Mouse (Mus musculus) C2C12 (cell line): Measurements from ENCODE around the gene Ankdd1a. TPM values are rescaled to one million over a fixed set of nuclear protein-coding genes. Genes with fewer than 3 reads are reported as not detected.
A peak's percentile ranks its signal among the peaks of the same experiment; 100 is the strongest.

Experiments
- H3K27me3 ChIP-seq: one replicate; pipeline ENCODE4 v1.6.1; 2011; ENCODE audit not compliant: control insufficient read depth, insufficient read depth, insufficient read length
- H3K36me3 ChIP-seq: one replicate; pipeline ENCODE4 v1.6.1; 2011; ENCODE audit not compliant: control insufficient read depth, insufficient read depth
- H3K4me3 ChIP-seq: one replicate; pipeline ENCODE4 v1.5.1; 2011; ENCODE audit warnings: mild to moderate bottlenecking, control low read depth; ENCODE audit not compliant: poor library complexity, insufficient read depth, severe bottlenecking
- H3K79me2 ChIP-seq: one replicate; pipeline ENCODE4 v1.6.1; 2011; ENCODE audit not compliant: control insufficient read depth, insufficient read depth
- H3K79me3 ChIP-seq: one replicate; pipeline ENCODE4 v1.6.1; 2011; ENCODE audit warnings: low read depth, control low read depth
- H3ac ChIP-seq: one replicate; pipeline ENCODE3; 2011; ENCODE audit warnings: low read depth; ENCODE audit not compliant: control insufficient read depth, insufficient read length
- CEBPB ChIP-seq: IDR thresholded peaks from one replicate; pipeline ENCODE4 v1.6.1; 2011; ENCODE audit warnings: low read depth, mild to moderate bottlenecking, control low read depth, moderate library complexity
- CTCF ChIP-seq: IDR thresholded peaks from one replicate; pipeline ENCODE4 v1.5.1; 2011; ENCODE audit not compliant: control insufficient read depth, insufficient read depth, insufficient read length
- FOSL1 ChIP-seq: IDR thresholded peaks from one replicate; pipeline ENCODE4 v1.8.0; 2011; ENCODE audit warnings: mild to moderate bottlenecking, low read length; ENCODE audit not compliant: poor library complexity, insufficient read depth, severe bottlenecking
- MAX ChIP-seq: IDR thresholded peaks from one replicate; pipeline ENCODE4 v1.6.1; 2011; ENCODE audit warnings: mild to moderate bottlenecking, control low read depth
- MYOD1 ChIP-seq: IDR thresholded peaks from one replicate; pipeline ENCODE4 v1.6.1; 2011; ENCODE audit warnings: low read depth; ENCODE audit not compliant: control insufficient read depth, insufficient read length
- MYOG ChIP-seq: IDR thresholded peaks from one replicate; pipeline ENCODE4 v1.6.1; 2011; ENCODE audit not compliant: control insufficient read depth, insufficient read length; ENCODE audit errors: extremely low read depth
- USF1 ChIP-seq: IDR thresholded peaks from one replicate; pipeline ENCODE4 v1.6.1; 2011; ENCODE audit warnings: low read depth, mild to moderate bottlenecking, control low read depth, moderate library complexity
- polyA plus RNA-seq: library from polyadenylated mRNA; unstranded; fragments of >200 nt; fragmentation: generic; extraction: Trizol; gene quantifications from one replicate; pipeline ENCODE4 v1.2.1, GENCODE M21; 2012; ENCODE audit warnings: missing spikeins

Ankdd1a gene
- polyA plus RNA-seq, 1 experiment = not detected

- Histone ChIP-seq H3K36me3 (peaks cover 16% of the 10 kb centered on the region), H3K79me3 (peaks cover 8% of the 10 kb centered on the region), H3K4me3 (peak within 1 kb of the TSS; percentile 65), H3K27me3 (no peaks in the 10 kb centered on the region), H3ac (peak within 1 kb of the TSS; percentile 63), H3K79me2 (peaks cover 29% of the 10 kb centered on the region)
- TF ChIP-seq MYOG = no peak
- TF ChIP-seq USF1 = peak; percentile 59
- TF ChIP-seq MYOD1 = no peak
Observed at GRCm38 (mm10) chr9:65460732-65461442, 59.1 kb downstream of the Ankdd1a start, which contains the start of gene Spg21. Gene Spg21, plus strand, starts transcription at chr9:65460947.

DNA sequence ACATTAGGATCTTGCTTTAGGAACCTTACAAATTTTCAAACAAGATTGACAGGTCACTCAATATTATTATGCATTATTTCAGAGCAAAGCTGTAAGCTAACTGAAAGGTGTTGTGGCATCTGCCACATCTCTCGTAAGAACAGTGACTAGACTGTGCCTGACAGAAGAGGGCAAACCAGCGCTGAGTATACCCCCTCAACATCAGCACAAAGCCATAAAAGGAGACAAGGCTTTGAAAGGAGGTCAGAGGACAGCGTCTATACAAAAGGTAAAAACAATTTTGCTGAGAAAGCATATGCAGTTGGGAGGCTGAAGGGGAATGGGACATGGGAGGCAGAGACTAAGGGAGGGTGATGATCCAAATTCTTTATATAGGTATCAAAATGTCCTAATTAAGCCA is 59.8 kb downstream of the Ankdd1a start:
- no peak overlapping the region for H3ac ChIP-seq
- no peaks in the 10 kb centered on the region for H3K27me3 ChIP-seq
- TF ChIP-seq FOSL1 (no peak), CEBPB (no peak), MAX (no peak), CTCF (no peak), USF1 (no peak)
- no peak overlapping the region for H3K4me3 ChIP-seq
- peaks cover 29% of the 10 kb centered on the region for H3K79me2 ChIP-seq
- H3K79me3 ChIP-seq = peaks cover 8% of the 10 kb centered on the region
- peaks cover 9% of the 10 kb centered on the region for H3K36me3 ChIP-seq

GRCm38 (mm10) chr9:65458975-65459374 is 61.0 kb downstream of the Ankdd1a start:
- Histone ChIP-seq H3ac (no peak overlapping the region), H3K36me3 (no peaks in the 10 kb centered on the region), H3K4me3 (no peak overlapping the region), H3K79me3 (peaks cover 6% of the 10 kb centered on the region), H3K79me2 (peaks cover 29% of the 10 kb centered on the region), H3K27me3 (no peaks in the 10 kb centered on the region)
- TF ChIP-seq MAX (no peak), USF1 (no peak), FOSL1 (no peak), CEBPB (no peak), CTCF (no peak), MYOD1 (no peak), MYOG (no peak)

GRCm38 (mm10) chr9:65447951-65448350 is 72.0 kb downstream of the Ankdd1a start:
- Histone ChIP-seq H3K27me3 (no peaks in the 10 kb centered on the region), H3K79me2 (no peaks in the 10 kb centered on the region), H3ac (no peak overlapping the region), H3K4me3 (no peak overlapping the region), H3K36me3 (peaks cover 36% of the 10 kb centered on the region), H3K79me3 (no peaks in the 10 kb centered on the region)
- no peak for TF ChIP-seq MYOG
- TF ChIP-seq USF1 = no peak
- no peak for TF ChIP-seq CEBPB
- TF ChIP-seq FOSL1 = no peak
- no peak for TF ChIP-seq MAX
- no peak for TF ChIP-seq MYOD1
- TF ChIP-seq CTCF = no peak

DNA sequence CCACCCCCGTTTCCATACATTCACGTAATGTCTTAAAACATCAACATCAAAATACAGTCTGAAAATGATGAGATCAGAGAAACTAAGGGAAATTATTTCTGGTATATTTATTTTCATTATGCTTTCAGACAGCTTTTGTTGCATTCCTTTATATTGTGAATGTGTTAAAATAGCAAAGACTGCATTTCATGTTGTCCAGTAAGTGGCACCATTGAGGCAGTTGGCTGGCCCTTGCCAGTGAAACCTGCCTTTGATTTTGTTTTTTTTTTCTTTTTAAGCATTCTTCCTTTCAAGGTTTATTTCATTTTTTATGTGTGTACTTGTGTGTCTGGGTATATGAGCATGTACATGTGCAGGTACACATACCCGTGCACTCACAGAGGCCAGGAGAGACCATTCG is 75.3 kb downstream of the Ankdd1a start:
- H3K36me3 ChIP-seq = peaks cover 23% of the 10 kb centered on the region
- no peak for TF ChIP-seq FOSL1
- no peak for TF ChIP-seq CEBPB
- TF ChIP-seq MYOG = no peak
- TF ChIP-seq MAX = no peak
- TF ChIP-seq USF1 = no peak
- TF ChIP-seq CTCF = no peak
- no peak for TF ChIP-seq MYOD1

More for the DNA sequence above, 75.3 kb downstream of the Ankdd1a start:
- Histone ChIP-seq H3K79me2 (no peaks in the 10 kb centered on the region), H3K27me3 (no peaks in the 10 kb centered on the region), H3K79me3 (no peaks in the 10 kb centered on the region), H3ac (no peak overlapping the region), H3K4me3 (no peak overlapping the region)

Other genes with a start within 250 kb of the Ankdd1a start
- gene Clpx, start 225.9 kb downstream of the Ankdd1a start, polyA plus RNA-seq = 9.3 TPM
- gene Pdcd7, start 174.1 kb downstream of the Ankdd1a start, polyA plus RNA-seq = 9.7 TPM
- 0.21 TPM for gene Ubap1l, start 159.2 kb downstream of the Ankdd1a start, polyA plus RNA-seq
- not detected for gene Kbtbd13, start 128.5 kb downstream of the Ankdd1a start, polyA plus RNA-seq
- 0.05 TPM for gene Rasl12, start 121.7 kb downstream of the Ankdd1a start, polyA plus RNA-seq
- not detected for gene Slc51b, start 97.2 kb downstream of the Ankdd1a start, polyA plus RNA-seq
- 7.1 TPM for gene Mtfmt, start 84.4 kb downstream of the Ankdd1a start, polyA plus RNA-seq
- gene Spg21, start 59.2 kb downstream of the Ankdd1a start, polyA plus RNA-seq = 44.4 TPM
- 23.3 TPM for gene Plekho2, start 59.8 kb upstream of the Ankdd1a start, polyA plus RNA-seq
- 10.8 TPM for gene Pif1, start 67.0 kb upstream of the Ankdd1a start, polyA plus RNA-seq
- gene Rbpms2, start 109.5 kb upstream of the Ankdd1a start, polyA plus RNA-seq = 41.3 TPM
- 75.7 TPM for gene Oaz2, start 147.8 kb upstream of the Ankdd1a start, polyA plus RNA-seq